Mouse (Mus musculus): ENCODE results near the gene Tyro3. TPM values are rescaled to one million over a fixed set of nuclear protein-coding genes. Genes with fewer than 3 reads are reported as not detected.

Tyro3 gene
- not detected in 2 replicates for total RNA-seq (2015; ENCODE audit: low replicate concordance)
- not detected in 2 replicates for total RNA-seq (2017; ENCODE audit: low replicate concordance)

DNA sequence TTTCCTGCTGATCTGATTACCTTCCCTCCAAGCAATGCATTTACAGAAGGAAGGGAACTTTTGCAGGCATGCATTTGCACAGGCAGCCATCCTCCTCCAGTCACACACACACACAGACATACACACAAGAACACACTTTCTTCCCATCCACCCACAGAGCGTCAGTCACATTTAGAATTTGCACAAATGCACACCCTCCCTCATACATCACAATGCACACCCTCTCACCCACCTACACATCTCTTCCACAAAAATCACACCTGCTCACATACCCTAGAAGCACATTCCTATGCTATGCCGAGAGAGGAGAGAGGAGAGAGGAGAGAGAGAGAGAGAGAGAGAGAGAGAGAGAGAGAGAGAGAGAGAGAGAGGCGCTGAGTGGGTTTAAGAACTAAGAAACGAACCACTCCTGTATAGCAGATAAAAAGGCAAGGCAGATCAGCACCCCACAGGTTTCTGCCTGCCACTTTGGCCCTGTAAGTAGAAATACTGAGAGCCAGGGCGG is at the start of gene Tyro3:
TSS of gene Tyro3 (plus strand) at position 455 of the 505 bp plus-strand sequence.
- ATAC-seq (replicated peaks; ENCODE audit: low FRiP score, poor library complexity, severe bottlenecking): no peak

DNA sequence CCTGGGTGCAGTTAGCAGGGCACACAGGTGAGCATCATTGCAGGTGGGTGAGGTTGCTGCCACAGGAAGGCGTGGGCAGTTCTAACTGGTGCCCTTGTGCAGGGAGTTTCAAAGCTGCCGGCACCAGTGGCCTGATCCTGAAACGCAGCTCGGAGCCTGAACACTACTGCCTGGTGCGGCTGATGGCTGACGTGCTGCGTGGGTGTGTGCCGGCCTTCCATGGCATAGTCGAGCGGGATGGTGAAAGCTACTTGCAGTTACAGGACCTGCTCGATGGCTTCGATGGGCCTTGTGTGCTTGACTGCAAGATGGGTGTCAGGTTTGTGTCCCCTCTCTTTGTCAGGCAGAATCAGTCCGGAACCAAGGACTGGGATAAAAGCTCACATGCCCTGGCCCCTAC is 48.3 kb upstream of the Tyro3 start:
- ATAC-seq (replicated peaks; ENCODE audit: low FRiP score, poor library complexity, severe bottlenecking): no peak

DNA sequence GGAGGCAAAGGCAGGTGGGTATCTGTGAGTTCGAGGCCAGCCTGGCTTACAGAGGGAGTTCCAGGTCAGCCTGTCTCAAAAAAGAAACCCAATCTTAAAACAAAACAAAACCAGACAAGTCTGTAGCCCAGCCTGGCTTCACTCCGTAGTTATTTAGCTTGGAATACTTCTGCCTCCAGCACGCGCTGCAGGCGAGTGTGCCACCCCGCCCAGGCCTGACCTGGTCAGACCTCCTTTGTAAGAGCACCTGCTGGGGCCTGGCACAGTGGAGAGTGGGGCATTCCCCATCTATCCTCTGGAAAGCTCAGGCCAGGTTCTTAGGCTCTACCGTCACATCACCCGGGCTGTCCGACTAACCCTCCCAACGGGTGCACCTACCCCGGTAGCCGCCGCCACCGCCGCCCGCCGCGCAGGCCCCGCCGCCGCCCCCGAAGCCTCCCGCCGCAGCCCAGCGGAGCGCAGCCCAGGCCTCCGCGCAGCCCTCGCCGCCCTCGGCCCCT is 39.9 kb upstream of the Tyro3 start:
- ATAC-seq (replicated peaks; ENCODE audit: low FRiP score, poor library complexity, severe bottlenecking): no peak

DNA sequence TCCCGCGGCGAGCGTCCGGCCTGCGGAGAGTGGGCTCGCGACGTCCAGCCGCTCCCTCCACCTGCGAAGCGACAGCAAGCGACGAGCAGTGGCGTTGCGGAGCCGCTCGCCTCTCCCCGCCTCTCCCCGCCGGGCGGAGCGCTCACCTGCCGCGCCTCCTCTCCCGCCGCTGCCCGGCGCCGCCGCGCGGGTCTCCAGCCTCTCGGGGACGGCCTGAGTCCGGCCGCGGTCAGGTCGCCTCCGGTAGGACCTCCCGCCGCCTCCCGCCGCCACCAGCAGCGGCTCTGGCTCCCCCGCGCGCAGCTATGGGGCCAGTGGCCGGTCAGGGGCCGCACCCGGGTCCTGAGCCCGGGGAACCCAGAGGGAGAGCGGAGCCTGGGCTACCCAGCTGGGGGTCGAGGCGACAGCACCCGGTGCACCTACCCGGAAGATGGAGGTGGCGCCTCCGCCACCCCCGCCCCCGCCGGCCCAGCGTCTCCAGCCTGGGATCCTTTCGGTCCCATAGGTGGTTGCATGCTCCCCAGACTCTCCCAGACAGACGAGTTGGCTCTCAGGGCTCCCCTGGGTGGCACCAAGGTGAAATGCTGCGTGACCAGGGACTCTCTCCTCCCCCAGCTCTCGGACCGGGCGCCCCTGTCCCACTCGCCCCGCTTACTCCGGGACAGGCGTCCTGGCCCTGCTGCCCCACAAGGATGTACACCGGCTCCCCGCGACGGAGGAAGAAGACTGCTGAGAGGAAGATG is 39.3 kb upstream of the Tyro3 start:
- 0 out of 2 replicates have a peak, but pooled peaks have one; percentile 21 for ATAC-seq (replicated peaks; ENCODE audit: low FRiP score, poor library complexity, severe bottlenecking)

DNA sequence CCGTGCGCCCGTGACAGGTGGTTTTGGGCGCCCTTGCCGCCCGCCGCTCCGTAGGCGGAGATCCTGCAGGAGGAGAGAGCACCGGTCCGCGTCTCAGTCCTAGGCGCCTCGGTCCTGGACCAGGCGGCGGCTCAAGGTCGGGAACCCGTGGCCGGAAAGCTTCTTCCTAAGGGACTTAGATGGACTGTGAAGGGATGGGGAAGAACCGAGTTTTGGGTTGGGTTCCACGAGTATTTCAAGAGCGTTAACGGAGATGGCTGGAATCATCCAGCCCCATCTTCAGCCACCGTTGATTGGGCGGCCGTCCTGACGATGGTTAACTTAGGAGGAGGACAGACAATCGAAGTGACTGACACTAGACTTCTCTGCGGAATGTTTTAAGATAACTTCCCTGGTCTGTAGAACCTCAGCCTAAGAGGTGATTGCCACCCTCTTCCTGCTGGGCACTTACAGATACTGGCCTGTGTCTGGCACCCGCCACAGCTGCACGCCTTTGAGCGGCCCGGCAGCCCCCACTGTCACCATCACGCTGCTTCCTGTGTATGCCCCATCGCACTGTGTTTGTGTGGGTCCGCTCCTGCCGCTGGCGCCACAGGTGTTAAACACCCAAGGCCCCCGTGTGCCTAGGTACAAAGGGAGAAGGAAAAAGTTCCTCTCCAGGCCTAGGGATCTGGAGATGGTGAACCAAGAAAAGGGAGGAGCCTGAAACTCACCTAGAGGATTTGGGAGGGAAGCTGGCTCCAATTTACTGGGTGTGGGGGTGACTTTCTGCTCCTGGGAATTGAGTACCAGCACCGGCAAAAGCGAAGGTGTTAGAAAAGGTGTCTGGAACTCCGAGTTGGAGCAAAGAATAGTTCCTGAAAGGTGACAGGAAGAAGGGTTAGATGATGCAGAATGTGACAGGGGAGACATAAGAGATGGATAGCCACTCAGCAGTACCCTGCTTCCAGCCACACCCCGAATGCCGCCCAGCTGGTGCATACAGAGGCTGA is 38.4 kb upstream of the Tyro3 start:
- ATAC-seq (replicated peaks; ENCODE audit: low FRiP score, poor library complexity, severe bottlenecking): 0 out of 2 replicates have a peak, but pooled peaks have one; percentile 24

DNA sequence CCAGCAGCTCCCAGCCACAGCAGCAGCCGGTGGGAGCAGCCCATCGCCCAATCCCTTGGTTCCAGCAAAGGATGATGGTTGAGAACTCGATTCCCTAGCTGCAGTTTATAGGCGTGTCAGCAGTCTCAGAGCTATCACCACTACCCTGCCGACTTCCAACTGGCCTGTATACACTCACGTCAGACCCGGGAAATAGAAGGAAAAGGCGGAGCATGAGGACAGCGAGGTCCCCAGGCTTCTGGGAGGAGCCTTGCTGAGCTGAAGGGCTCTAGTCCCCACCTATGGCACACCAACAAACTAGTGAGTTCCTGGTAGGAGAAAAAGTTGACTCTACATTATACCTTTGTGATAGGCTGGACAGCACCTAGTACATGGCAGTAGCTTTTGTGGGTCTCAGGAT is 37.3 kb upstream of the Tyro3 start, which contains the start of gene Ltk:
TSS of gene Ltk (minus strand) at position 181 of the 400 bp plus-strand sequence.
- ATAC-seq (replicated peaks; ENCODE audit: low FRiP score, poor library complexity, severe bottlenecking): no peak

DNA sequence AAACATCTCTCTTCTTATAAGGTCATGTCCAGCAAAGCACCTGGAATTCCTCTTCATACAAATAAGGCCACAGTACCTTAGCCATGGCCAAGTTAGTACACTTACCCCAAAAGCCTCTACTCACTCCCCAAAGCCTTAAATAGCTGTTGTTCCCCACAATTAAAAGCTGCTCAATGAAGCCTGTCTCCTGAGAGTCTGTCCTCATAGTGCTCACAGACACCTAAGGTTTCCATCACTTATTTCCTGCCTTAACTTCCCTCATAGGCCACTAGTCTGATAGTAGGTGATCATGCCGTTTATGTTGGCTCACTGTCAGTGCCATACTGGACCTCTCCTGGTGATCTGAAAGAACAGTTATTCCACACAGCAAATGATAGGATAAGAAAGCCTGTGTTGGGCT is 35.3 kb upstream of the Tyro3 start:
- no peak for ATAC-seq (replicated peaks; ENCODE audit: low FRiP score, poor library complexity, severe bottlenecking)

DNA sequence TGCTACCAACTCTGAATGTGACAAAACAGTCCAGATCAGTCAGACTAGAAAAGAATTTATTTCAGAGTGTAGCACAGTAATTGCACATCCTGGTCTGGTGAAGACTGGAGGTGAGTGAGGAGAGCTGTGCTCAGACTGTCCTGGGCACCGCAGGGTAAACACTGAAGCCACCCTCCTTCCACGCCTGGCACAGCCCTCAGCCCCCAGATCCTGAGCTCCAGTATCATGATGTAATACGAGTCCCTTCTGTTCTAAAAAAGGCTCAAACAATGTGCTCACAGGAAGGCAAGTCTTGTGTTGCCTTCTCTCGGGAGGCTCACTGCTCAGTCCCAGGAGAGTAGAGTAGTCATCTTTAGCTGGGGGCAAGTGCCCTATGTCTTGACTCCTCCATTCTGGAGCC is 33.6 kb upstream of the Tyro3 start:
- no peak for ATAC-seq (replicated peaks; ENCODE audit: low FRiP score, poor library complexity, severe bottlenecking)

DNA sequence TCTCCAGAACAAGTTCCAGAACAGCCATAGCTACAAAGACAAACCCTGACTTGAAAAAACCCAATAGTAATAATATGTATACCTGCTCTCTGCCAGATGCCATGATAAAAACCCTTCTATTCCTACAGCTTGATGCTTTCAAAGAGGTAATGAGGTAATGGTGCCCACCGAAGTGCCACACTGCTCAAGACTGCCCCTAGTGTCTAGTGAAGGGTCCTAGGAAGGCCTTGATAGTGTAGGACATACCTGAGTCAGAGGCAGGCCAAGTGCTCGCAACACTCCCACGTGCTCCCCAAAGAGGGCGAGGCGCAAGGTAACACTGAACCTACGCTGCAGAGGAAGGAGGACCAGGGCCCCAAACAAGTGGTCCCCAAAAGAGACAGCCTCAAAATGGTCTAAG is 30.3 kb upstream of the Tyro3 start:
- ATAC-seq (replicated peaks; ENCODE audit: low FRiP score, poor library complexity, severe bottlenecking): no peak

DNA sequence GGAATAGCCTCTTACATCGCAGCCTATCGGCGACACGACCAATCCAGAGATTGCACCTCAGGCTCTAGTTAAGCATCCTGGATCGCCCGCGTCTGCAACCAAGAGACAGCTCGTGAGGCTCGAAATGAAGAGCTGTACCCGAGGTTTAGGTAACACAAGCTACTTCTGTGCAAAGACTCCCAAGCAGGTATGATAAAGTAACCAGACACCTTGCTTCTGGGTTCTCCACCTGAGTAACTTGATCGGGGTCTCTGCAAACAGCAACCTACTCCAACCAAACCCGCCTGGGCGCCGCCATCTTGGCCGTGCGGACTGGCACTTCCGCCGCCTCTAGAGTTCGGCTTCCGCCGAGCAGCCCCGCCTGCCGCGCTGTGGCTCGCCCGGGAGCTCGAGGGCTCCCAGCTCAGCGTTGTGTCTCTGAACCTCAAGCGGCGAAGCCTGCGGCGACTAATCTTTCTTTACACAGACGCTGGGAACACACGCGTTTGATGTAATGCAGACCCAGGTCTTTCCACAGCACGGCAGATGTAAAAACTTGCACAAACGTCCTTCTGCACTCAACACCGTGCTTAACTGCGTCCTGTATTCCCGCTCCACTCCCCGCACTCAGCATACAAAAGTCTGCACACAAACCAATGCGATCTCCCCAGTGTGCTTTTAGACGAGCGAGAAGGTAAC is 10.2 kb upstream of the Tyro3 start, which contains the start of gene Rpap1:
TSS of gene Rpap1 (minus strand) at position 332 of the 678 bp plus-strand sequence.
- ATAC-seq (replicated peaks; ENCODE audit: low FRiP score, poor library complexity, severe bottlenecking): peak; percentile 99

DNA sequence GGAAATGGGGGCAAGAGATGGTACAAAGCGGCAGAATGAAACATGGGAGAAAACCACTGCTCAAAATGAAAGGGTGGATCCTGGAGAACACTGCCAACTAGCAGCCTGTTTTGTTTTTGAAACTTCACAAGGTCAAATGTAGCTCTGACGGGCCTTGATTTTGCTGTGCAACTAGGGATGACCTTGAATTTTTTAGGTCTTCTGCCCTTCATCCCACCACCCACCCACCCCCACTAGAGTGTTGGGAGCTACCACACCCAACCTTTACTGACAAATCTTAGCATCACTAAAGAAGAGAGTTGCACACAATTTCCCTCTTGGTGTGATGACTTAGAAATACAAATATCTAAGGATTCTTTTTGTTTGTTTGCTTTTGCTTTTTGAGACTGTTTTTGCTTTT is 7.5 kb upstream of the Tyro3 start:
- ATAC-seq (replicated peaks; ENCODE audit: low FRiP score, poor library complexity, severe bottlenecking): no peak

DNA sequence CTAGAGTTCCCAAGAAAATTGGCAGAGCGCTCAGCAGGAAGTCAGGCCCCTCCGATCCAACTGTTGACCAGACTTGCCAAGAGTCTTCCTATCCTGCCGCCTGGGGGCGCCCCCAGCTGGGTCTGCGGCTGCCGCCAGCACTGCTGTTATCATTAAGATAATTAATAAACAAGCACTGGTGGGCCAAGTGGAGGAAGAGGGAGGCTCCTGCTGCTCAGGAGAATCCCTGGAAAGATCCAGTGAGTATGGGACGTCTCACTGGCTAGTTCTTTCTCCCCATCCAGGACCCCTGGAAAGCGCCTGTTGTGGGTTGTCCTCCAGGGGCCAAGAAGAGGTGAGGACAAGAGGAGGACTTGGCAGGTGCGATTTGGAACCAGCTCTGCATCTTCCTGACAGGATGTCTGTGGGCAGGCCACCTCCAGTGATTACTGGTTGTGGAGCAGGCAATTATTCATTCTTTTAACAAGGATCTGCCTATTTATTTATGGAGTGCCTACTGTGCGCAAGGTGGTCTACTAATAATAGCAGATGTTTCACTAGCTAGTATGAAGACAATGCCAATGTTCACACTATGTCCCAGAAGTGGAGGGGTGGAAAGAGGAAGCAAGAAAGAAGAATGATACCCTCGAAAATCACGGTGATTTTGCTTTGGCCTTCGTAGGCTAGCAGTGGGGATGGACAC is 854 bp downstream of the Tyro3 start:
- ATAC-seq (replicated peaks; ENCODE audit: low FRiP score, poor library complexity, severe bottlenecking): no peak

DNA sequence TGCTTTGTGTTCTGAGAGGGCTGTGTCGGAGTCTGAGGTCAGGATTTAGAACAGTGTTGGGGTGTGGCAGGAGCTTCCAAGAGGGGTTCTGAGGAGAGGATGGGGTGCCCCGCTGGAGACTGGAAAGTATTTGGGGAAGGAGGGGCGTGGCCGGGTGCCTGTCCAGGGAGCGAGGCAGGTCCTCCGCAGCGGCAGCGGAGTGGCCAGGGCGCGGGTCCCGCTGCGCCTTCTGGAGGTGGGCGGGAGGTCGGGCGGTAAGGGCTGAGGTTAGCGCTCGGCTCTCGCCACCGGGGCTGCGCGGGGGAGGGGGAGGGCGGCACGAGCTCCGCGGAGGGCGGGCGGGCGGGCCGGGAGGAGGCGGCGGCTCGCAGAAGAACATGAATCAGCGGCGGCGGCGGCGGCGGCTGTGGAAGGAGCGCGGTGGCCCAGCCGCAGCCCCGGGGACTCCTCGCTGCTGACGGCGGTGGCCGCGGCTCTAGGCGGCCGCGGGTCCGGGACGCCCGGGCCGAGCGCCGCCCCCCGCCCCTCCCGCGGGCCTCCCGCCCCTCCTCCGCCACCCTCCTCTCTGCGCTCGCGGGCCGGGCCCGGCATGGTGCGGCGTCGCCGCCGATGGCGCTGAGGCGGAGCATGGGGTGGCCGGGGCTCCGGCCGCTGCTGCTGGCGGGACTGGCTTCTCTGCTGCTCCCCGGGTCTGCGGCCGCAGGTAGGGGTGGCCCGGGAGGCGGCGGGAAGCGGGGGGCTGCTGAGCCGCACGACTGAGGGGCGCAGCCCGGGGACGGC is 1.8 kb downstream of the Tyro3 start:
- ATAC-seq (replicated peaks; ENCODE audit: low FRiP score, poor library complexity, severe bottlenecking): no peak

DNA sequence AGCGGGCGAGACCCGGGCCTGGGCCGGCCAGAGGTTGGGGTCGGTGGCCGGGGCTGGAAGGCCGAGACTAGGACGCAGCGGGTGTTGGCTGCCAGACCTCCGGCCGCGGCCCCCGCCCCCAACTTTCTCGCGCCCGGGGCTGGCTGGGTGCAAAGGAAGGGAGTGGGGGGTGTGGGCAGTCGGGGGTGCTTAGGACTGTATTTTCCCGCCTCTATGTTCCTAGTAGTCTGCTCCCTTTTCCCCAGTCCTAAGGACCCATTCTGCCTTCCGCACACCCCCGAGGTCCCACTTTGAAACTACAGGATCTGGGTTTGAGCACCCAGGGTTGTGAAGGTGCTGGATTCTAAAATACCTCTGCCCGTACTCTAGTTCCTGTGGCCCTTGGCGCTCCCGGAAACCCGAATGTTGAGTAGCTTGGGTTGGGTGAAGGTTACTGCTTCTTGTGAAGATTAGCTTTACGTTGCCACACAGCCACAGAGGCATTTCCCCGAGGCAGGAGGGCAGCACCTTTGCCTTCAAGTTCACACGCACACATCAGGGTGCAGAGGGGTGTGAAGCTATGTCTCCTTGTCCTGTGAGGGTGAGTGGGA is 2.5 kb downstream of the Tyro3 start:
- ATAC-seq (replicated peaks; ENCODE audit: low FRiP score, poor library complexity, severe bottlenecking): no peak

DNA sequence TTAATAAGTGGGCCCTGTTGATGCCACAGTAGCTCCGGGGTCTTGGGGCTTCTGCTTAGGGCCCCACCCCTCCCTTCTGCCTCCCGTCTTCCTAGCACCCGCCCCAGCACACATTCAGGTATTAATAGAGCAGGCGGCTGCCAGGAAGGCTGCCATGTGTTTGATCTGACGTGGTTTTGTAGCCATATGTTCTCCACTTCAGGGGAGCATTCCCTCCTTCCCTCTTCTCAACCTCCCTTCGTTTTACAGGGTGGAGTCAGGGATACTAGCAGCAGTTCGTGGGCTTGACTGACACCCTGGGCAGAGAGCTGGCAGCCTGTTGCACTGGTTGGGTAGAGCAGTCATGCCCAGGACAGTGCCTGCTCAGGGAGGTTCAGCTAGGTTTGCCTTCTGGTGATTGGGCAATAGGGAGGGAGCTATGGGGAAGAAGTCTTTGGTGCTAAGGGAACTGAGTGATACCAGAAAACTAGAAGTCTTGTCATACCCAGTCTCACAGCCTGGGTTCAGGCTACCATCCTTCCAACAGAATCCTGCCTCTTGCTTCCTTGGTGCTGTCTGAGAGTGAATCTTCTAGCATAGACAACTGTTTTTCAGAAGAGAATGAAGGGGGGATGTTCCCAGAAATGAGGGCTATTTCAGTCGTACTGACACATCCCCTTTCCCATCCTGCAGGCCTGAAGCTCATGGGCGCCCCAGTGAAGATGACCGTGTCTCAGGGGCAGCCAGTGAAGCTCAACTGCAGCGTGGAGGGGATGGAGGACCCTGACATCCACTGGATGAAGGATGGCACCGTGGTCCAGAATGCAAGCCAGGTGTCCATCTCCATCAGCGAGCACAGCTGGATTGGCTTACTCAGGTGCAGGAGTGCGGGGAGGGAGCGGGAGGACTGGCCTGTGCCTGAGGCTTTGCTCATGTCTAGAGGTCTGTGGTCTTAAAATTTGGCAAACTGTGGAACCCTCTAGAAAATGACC is 3.6 kb downstream of the Tyro3 start:
- ATAC-seq (replicated peaks; ENCODE audit: low FRiP score, poor library complexity, severe bottlenecking): no peak

DNA sequence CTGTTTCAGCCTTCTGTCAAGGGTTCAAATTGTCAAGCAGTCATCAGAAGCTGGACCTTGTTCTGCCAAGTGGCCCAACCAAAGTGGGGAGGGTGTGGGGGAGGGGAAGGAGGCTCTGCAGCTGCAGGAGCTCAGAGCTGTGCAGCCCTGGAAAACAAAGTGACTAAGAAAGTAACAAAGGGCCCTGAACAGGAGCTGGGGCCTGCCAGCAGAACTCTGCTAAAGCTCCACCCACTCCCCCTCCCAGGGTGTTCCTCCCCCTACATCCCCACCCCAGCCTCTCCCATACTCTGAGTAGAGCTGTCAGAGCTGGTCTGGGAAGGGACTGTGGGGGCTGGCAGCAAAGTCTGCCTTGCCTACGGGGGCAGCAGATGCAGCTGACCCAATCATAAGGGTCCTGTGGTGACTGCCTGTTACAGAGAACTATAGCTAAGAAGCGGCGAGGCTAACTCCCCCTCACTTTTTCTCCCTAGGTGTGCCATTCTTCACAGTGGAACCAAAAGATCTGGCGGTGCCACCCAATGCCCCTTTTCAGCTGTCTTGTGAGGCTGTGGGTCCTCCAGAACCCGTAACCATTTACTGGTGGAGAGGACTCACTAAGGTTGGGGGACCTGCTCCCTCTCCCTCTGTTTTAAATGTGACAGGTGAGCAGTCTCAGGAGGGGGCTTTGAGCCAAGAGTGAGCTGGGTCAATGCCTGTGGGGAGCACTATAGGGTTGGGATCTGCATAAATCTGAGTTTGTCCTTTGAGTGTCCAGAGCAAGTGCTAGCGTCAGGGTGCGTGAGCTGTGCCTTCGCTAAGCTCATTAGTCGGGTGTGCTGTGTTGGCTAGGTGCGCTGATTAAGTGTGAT is 5.5 kb downstream of the Tyro3 start:
- no peak for ATAC-seq (replicated peaks; ENCODE audit: low FRiP score, poor library complexity, severe bottlenecking)
